Mouse (Mus musculus): ENCODE measurements around the gene Aqp1.

Aqp1 gene

GRCm38 (mm10) chr6:55332100-55332772 lies 4.0 kb upstream of the Aqp1 start:
- no peak for DNase-seq (ENCODE audit: low read depth, low spot score)

GRCm38 (mm10) chr6:55332773-55333109 lies 3.5 kb upstream of the Aqp1 start:
- no peak for DNase-seq (ENCODE audit: low read depth, low spot score)

DNA sequence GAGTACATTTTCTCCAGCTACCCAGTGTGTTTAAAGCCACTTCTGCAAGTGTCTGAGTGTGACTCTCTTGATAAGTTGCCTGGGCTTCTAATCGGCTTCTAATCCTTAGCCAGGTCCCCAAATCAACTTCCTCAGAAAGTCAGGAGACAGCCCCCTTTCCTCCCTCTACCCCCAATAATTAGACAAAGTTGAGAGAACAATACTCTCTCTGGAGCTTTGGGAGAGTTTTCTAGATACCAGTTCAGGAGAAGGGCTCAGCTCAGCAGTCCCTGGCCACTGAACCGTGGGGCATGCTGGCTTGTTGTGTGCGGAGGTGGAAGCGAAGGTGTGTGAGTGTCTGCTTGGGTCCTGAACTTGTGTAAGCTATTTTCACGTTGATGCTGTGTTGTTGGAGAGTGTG lies 1.0 kb downstream of the Aqp1 start:
- DNase-seq (ENCODE audit: low read depth, low spot score), result no peak

DNA sequence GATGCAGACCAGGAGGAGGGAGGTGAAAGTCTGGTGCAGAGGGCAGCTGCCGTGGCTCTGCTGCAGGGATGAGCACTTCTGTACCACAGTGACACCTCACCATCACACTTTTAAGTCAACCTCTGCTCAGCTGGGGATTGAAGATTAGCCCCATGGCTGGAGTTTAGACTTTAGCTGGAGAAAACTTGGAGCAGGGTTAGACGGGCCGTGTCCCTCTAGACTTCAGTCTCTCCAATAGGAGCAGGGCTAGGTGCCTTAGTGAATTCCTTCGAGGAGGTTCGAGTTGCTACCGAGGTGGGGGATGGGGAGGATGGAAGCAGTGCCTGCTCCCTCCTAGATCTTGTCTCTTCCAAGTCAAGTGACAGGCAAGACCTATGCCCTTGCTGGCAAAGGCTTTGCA lies 1.8 kb downstream of the Aqp1 start:
- DNase-seq (ENCODE audit: low read depth, low spot score), result no peak

DNA sequence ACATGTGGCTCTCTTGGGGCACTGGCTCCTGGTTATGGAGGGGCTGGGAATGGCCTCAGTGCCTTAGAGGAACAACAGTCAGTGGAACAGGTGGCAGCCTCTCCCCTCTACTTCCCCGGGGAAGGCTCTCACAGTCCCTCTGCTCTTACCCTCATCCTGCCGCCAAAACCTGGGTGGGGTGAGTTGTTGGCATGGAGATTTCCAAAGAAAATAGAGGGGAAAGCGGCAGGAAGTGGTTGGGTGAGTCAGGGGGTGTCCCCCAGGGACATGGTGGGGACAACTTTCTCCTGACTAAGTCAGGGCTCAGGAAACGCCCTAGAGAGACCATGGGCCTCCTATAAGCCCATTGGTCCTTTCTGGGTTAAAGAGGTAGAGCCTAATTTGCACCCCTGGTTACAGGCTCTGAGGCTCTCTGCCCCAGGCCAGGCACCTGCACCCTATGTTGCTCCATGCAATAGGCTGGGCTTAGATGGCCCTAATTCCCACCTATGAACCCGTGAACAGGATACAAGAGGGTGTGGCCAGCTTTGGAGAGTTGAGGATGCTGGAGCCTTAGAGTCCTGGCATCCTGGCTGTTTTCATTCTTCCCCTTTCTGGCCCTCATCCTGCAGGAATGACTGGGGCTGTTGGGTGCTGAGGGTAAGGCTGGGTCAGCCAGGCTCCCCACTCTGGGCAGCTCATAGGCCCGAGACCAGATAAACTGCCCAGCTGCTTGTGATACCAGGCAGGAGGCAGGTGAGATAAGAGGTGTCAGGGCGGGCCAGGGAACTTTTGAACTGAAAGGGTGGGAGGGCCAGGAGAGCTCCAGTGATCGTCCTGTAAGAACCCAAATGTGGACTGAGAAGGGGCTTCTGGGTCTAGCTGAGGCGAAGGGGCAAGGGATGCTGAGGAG lies 2.9 kb downstream of the Aqp1 start:
- no peak for DNase-seq (ENCODE audit: low read depth, low spot score)

- DNase-seq (ENCODE audit: low read depth, low spot score), result no peak
These were observed 5.5 kb downstream of the Aqp1 start for GRCm38 (mm10) chr6:55341688-55342087.

- no peak for DNase-seq (ENCODE audit: low read depth, low spot score)
These were observed 6.1 kb downstream of the Aqp1 start for GRCm38 (mm10) chr6:55342328-55342727.

DNA sequence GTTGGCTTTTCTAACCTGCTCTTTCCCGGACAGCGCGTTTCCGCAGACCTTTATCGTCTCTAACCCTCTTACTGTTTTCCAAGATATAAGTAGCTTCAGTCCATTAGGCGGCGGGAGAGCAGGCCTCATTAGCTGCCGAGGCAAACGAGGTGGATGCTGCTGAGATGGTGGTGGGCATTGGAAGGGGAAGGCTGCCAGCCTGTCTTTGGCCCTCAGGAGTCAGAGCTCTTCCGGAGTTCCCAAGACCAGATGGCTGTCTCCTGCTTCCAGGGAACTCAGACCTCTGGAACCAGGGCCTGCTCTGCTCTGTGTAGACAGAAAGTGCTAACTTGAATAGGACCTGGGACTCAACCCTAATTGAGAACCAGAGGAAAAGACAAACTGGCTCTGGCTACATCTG lies 7.2 kb downstream of the Aqp1 start:
- no peak for DNase-seq (ENCODE audit: low read depth, low spot score)

DNA sequence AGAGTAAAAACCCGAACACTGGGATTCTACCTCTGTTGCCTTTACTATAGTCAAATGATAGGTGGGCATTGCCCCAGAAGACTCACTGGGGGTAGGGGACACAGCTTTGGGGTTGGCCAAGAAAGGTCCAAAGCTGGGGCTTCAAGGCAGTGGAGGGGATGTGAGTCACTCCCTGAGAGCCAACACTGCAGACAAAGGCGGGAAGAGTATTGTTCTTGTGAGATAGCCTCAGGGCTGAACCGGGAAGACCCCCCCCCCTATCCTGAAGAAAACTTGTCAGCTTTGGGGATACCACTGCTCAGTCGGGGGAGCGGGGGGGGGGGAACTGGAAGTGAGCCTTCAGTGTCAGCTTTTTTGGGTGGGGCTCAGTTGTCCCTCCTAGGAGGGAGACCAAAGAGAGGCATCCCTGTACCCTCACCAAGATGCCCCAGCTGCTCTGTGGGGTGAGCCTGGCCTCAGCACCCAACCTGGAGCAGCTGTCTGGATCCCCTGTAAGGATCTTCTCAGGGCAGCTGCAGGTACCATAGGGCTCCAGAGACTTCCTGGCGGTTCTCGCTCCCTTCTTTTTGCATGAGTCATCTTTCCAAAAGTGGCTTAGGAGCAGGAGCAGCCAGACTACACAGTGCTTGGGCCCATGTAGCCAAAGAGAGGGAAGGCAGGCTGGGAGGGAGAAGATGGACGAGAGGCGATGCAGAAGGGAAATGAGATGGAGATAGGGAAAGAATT lies 8.2 kb downstream of the Aqp1 start:
- DNase-seq (ENCODE audit: low read depth, low spot score), result no peak

DNA sequence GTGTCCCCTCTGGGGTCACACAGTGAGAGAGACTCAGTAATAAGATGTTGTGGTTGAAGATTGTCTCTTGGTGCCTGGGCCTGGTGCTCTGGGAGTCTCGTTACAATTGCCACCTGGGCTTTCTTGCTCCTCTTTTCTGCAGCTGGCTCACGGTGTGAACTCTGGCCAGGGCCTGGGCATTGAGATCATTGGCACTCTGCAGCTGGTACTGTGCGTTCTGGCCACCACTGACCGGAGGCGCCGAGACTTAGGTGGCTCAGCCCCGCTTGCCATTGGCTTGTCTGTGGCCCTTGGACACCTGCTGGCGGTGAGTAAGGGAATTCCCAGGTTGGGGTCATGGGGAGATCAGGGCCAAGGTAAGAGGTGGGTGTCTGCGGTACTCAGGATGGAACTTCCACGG lies 9.0 kb downstream of the Aqp1 start:
- no peak for DNase-seq (ENCODE audit: low read depth, low spot score)

DNA sequence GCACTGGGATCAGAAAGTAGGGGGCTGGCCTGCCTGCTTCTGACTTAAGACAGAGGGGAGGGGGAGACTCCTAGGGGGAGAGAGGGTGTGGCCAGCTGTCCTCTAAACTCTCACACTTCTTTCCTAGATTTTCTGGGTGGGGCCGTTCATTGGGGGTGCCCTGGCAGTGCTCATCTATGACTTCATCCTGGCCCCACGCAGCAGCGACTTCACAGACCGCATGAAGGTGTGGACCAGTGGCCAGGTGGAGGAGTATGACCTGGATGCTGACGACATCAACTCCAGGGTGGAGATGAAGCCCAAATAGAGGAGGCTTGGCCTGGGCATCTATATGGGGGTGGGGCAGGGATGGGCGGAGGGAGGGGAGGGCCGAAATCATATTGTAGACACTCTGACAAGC lies 10.3 kb downstream of the Aqp1 start:
- no peak for DNase-seq (ENCODE audit: low read depth, low spot score)

DNA sequence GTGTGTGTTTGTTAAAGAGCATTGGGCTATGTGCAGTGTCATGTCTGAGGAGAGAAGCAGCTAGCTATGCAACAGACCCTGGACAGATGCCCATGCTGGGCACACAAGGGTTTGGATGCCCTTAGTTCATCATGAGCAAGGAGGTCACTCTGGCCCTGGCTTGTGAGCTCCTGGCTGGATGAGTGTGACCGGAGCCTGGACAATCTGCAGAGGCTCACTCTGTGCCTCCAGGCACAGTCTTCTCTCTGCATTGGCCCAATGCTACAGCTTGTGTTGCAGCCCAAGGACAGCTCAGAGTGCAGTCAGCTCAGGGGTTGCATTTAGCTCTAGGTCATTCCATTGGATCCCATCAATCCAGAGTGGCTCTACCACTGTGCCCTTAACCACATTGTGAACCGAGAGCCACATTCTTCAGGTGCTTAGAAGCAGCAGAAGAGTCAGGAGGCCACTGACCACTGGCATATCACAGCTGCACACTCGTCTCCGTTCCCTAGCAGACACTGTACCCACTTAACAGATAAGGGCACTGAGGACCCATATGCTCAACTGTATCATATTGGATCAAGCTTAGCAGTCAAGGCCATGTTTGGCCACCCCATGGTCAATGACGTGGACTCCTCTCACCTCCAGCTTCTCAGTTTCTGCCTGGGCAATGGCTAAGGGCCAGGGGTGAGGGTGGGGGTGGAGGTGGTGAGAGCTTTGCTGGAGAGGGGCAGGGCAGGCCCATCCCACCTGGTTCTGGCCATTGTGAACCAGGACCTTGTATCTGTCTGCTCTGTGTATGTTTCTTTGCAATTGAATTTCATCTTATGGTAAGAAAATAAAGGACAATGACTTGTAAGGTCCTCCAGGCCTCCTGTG lies 11.7 kb downstream of the Aqp1 start:
- DNase-seq (ENCODE audit: low read depth, low spot score), result no peak

GRCm38 (mm10) chr6:55349231-55349630 lies 13.0 kb downstream of the Aqp1 start:
- no peak for DNase-seq (ENCODE audit: low read depth, low spot score)

DNA sequence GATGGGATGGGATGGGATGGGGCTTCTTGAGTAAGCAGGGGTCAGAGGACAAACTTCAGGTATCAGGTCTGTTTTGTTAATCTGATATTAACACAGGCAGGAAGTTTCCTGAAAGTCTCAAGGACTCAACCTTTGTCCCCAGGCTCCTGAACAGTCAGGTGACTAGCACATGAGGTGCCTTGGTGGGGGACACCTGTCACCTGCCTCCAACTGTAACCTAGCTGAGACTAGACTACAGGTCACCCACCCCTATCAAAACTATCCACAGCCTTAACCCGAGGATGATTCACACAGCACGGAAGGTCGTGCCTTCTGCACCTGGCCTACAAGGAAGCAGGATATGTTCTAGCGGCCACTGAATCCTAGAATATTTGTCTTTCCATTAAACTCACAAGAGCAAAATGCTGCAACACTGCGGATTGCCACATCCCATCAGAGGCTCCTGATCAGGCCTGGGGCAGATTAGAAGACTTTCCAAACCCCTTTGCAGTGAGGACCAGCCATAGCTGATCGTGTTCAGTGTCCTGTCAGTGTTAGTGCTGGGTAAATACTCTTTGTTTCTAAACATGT lies 14.2 kb downstream of the Aqp1 start:
- DNase-seq (ENCODE audit: low read depth, low spot score), result no peak

GRCm38 (mm10) chr6:55351712-55352111 lies 15.5 kb downstream of the Aqp1 start:
- no peak for DNase-seq (ENCODE audit: low read depth, low spot score)

GRCm38 (mm10) chr6:55353711-55354445 lies 17.6 kb downstream of the Aqp1 start:
- DNase-seq (ENCODE audit: low read depth, low spot score), result no peak

GRCm38 (mm10) chr6:55354456-55355117 lies 18.4 kb downstream of the Aqp1 start:
- DNase-seq (ENCODE audit: low read depth, low spot score), result no peak

- DNase-seq (ENCODE audit: low read depth, low spot score), result no peak
These were observed 19.3 kb downstream of the Aqp1 start for GRCm38 (mm10) chr6:55355575-55355974.

DNA sequence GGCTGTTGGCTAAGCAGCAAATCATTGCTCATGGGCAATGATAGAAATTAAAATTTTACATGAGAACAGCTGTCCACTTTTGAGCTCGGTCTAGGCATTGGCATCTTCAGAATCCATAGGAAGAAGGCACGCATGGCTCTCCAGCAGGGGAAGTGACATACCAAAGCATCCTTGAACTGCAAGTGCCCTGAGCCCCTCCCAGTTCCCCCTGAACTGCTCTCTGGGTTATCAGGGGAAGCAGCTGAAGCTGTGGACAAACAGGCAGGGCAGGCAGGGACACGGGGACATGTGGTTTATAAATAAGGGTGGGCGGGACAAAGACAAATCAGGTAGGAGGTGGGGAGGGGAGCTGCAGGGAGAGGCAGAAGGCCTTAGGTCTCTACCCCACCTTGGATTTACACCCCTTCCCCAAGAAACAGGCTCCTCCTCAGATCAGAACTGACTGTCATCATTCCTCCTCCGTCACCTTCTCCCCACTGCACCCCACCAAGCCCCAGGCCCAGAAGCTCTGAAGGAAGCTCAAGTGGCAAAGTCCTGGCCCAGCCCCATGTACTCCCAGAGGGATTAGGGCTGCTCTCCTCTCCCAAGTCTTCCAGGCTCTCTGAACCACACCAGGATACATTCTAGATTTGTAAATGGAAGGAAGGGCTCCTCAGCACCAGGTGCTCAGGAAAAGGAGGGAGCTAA lies 19.9 kb downstream of the Aqp1 start:
- DNase-seq (ENCODE audit: low read depth, low spot score), result no peak

Data from CD4-positive helper T cell, adult 2 months (primary cell).